Mouse (Mus musculus) cerebellum, adult 2 months (tissue): ENCODE data around the gene Ankrd35. TPM values are rescaled to one million over a fixed set of nuclear protein-coding genes. Genes with fewer than 3 reads are reported as not detected.

Experiments used
- DNase-seq, 2 experiments: peaks; one replicate each; pipeline ENCODE4 v3.0.0; 2021
- H3K27ac ChIP-seq: fragments of 200-500 bp; 2 replicates; pipeline ENCODE4 v1.5.1; 2012; ENCODE audit warnings: low read length, control low read depth, inconsistent platforms; ENCODE audit not compliant: insufficient read depth
- H3K27me3 ChIP-seq: fragments of 200-500 bp; 2 replicates; pipeline ENCODE4 v1.6.1; 2012; ENCODE audit warnings: inconsistent platforms, mild to moderate bottlenecking, low read length, moderate library complexity; ENCODE audit not compliant: control insufficient read depth, insufficient read depth
- H3K4me1 ChIP-seq: fragments of 200-500 bp; 2 replicates; pipeline ENCODE4 v1.6.1; 2011; ENCODE audit warnings: low read length; ENCODE audit not compliant: control insufficient read depth, insufficient read depth
- H3K4me3 ChIP-seq: fragments of 200-500 bp; replicated peaks from 2 replicates; pipeline ENCODE3; 2011; ENCODE audit warnings: mild to moderate bottlenecking, low read depth, low read length, control low read depth; ENCODE audit not compliant: insufficient read depth
- CTCF ChIP-seq: fragments of 200-500 bp; IDR thresholded peaks from 2 replicates; pipeline ENCODE4 v1.5.1; 2011; ENCODE audit warnings: low read depth, mild to moderate bottlenecking, control low read depth, low read length, moderate library complexity, borderline replicate concordance; ENCODE audit not compliant: insufficient read depth
- POLR2A ChIP-seq: fragments of 200-500 bp; IDR thresholded peaks from 2 replicates; pipeline ENCODE4 v1.6.1; 2011; ENCODE audit warnings: low read length, control low read depth, borderline replicate concordance; ENCODE audit not compliant: insufficient read depth
- WGBS: fragments of 180-500 bp; shearing (Covaris S2); methylation state at CpG from one replicate; pipeline ENCODE4 v1.1.7; 2018; 5-methylcytosine and 5-hydroxymethylcytosine counted together
- polyA plus RNA-seq: library from polyadenylated mRNA; depleted of rRNA; stranded (reverse); fragments of >200 nt; gene quantifications from 2 replicates; pipeline ENCODE4 v1.2.3, GENCODE M21; 2012; rRNA removed

Gene Ankrd35
- 9.4 and 11.6 TPM in 2 replicates for polyA plus RNA-seq

GRCm38 (mm10) chr3:96669727-96670468 lies at the start of gene Ankrd35:
TSS of gene Ankrd35 (plus strand) at chr3:96670131.
- WGBS: 5% methylated on average over 35 of the region's 35 CpGs

DNA sequence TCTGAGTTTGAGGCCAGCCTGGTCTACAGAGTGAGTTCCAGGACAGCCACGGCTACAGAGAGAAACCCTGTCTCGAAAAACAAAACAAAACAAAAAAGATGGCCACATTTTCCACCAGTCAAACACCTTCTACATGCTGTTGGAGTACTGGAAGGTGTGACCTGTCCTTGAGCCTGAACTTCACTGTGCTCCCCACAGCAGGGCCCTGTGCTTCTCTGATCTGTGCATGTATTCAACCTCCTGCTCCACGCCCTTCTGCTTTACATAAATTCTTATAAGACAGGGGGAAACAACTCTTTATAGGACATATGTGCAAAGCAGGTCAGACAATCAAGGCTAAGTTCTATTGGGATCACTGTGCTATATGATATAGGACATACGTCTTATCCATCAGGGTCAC lies 46.7 kb upstream of the Ankrd35 start:
- no peak for TF ChIP-seq POLR2A
- no peak for TF ChIP-seq CTCF
- H3K27ac ChIP-seq: no peak overlapping the region

More at GRCm38 (mm10) chr3:96669727-96670468, at the start of gene Ankrd35:
- H3K4me1 ChIP-seq: no peaks in the 10 kb centered on the region
- peak; percentile 82 to 86 for DNase-seq
- H3K27ac ChIP-seq: no peak within 1 kb of the TSS
- H3K4me3 ChIP-seq: peak within 1 kb of the TSS; percentile 68
- H3K27me3 ChIP-seq: no peaks in the 10 kb centered on the region
- TF ChIP-seq CTCF (no peak), POLR2A (peak; percentile 13; the same call in 1 of the 2 replicates)

DNA sequence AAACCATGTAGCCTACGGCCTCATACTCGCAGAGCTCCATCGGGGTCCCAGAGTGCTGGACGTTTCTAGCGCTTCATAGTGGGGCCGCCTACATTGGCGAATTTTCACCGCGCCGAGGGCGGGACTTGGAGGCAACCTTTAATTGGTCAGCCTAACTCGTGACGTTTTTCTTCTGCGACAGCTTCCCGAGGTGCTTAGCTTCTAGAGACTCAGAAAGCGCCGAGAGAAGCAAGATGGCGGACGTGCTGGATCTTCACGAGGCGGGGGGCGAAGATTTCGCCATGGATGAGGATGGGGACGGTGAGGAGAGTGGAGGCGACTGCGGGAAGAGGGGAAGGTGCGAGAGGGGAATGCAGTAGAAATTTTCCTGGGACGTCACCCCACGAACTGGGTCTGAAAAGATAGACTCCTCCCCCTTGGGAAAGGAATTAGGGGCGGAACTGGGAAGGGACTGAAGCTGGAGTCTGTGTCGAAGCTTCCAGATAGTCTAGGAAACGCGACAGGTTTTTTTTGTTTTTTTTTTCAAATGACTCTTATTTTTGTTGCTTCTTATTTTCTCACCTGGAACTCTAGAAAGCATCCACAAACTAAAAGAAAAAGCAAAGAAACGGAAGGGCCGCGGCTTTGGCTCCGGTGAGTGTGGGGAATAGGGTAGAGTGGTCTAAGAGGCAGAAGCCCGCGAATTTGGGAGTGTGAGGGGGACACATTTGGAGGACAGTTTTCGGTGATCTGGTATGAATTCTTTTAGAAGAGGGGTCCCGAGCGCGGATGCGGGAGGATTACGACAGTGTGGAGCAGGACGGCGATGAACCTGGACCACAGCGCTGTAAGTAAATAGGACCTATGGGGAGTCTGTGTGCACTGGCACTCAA lies 40.0 kb upstream of the Ankrd35 start, which contains the start of gene Rbm8a:
Rbm8a (plus strand) TSS at position 205 of the 872 bp plus-strand sequence.
- Histone ChIP-seq H3K27me3 (no peaks in the 10 kb centered on the region), H3K4me1 (no peaks in the 10 kb centered on the region; the same call in 1 of the 2 replicates), H3K27ac (peak within 1 kb of the TSS; percentile 45), H3K4me3 (peak within 1 kb of the TSS; percentile 69)
- TF ChIP-seq POLR2A (peak; percentile 97), CTCF (no peak)
- peak; percentile 97 for DNase-seq
- WGBS: under 1% methylated on average over 48 of the region's 48 CpGs

More for the DNA sequence above, 46.7 kb upstream of the Ankrd35 start:
- H3K4me3 ChIP-seq: no peak overlapping the region
- H3K4me1 ChIP-seq: no peaks in the 10 kb centered on the region
- no peaks in the 10 kb centered on the region for H3K27me3 ChIP-seq
- WGBS: 88% methylated on average over 4 of the region's 4 CpGs
- no peak for DNase-seq

GRCm38 (mm10) chr3:96632058-96632457 lies 37.9 kb upstream of the Ankrd35 start:
- Histone ChIP-seq H3K4me3 (no peak overlapping the region), H3K4me1 (peaks cover 7% of the 10 kb centered on the region), H3K27ac (no peak overlapping the region), H3K27me3 (no peaks in the 10 kb centered on the region)
- no peak for DNase-seq
- no peak for TF ChIP-seq CTCF
- TF ChIP-seq POLR2A: no peak

DNA sequence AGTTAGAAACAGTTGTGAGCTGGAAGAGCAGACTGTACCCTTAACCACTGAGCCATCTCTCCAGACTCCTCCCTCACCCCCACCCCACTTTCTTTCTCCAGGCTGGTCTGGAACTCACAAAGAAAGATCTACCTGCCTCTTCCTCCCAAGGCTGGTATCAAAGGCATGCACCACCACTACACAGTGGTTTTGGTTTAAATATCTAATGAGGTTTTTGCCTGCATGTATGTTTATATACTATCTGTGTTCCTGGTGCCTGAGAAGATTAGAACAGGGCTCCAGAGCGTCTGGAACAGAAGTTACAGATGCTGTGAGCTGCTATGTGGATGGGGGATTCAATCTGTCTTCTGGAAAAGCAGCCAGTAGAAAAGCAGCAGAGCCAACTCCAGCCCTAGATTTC lies 35.9 kb upstream of the Ankrd35 start:
- Histone ChIP-seq H3K4me1 (peaks cover 7% of the 10 kb centered on the region), H3K27me3 (no peaks in the 10 kb centered on the region), H3K4me3 (no peak overlapping the region), H3K27ac (no peak overlapping the region)
- 79% methylated on average over 1 of the region's 1 CpGs for WGBS
- TF ChIP-seq POLR2A: no peak
- TF ChIP-seq CTCF: no peak
- DNase-seq: no peak

DNA sequence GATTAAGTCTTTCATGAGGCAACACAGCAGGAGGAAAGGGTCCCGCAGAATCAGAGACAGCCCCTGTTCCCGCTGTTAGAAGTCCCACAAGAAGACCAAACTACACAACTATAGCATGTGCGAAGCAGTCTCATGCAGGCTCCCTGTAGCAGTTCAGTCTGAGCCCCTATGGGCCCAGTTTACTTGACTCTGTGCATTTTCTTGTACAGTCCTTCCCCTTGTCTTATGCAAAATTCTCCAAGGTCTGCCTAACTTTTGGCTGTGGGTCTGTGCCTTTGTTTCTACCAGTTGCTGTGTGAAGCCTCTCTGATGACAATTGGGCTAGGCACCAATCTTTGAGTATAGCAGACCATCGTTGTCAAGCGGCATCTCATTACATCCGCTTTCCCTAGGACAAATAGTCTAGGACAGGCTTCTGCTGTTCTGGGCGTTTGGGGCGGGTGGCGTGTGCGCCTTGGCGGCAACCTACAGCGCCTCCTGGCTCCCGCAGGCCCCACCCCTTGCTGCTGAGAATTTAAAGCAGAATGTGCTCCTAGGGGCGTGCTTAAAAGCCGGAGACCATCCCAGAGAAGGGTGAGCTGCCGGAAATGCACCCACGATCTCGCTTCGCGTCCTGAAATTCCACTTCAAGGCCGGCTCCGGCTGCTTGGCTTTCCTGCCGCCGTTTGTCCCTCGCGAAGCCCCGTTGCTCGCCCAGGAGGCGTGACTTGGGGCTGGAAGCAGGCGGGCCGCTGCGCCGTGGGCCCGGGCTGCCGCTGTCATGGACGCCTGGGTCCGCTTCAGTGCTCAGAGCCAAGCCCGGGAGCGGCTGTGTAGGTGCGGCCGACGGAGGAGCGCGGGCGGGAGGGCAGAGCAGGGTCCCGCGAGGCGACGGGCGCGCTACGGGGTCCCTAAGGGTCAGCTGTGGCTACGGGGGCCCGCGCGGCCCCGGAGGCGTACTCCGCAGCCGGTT lies 34.7 kb upstream of the Ankrd35 start, which contains the start of the genes Pex11b and Gm42957:
Pex11b (plus strand) TSS at position 449 of the 952 bp plus-strand sequence.
Gm42957 (plus strand) TSS at position 547 of the 952 bp plus-strand sequence.
- 2% methylated on average over 60 of the region's 60 CpGs for WGBS
- Histone ChIP-seq H3K27me3 (no peaks in the 10 kb centered on the region), H3K4me3 (peak within 1 kb of the TSS; percentile 87), H3K4me1 (peaks cover 7% of the 10 kb centered on the region), H3K27ac (peak within 1 kb of the TSS; percentile 30)
- TF ChIP-seq POLR2A: peak; percentile 68; the same call in 1 of the 2 replicates
- no peak for TF ChIP-seq CTCF
- peak; percentile 88 to 91 for DNase-seq

DNA sequence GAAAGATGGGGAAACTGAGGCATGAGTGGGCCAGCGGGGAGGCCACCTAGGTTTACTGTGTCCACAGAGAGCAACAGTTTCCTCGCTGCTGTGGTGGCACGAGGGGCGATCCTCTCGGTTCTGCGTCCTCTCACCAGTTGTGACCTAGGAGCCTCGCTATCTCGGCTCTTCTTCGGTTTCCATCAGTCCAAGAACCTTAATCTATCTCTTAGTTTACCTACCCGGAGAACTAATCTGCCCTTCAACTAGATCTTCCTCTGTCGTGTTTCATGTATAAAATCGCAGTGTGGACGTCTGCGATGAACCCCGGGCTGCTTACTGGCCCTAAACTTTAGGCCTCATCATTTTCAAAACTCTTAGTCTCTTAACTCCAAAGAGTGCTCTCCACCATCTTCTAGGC lies 34.0 kb upstream of the Ankrd35 start:
- TF ChIP-seq CTCF (no peak), POLR2A (no peak)
- peak overlapping the region; percentile 30 for H3K27ac ChIP-seq
- 5% methylated on average over 15 of the region's 15 CpGs for WGBS
- H3K4me3 ChIP-seq: peak overlapping the region; percentile 87
- no peaks in the 10 kb centered on the region for H3K27me3 ChIP-seq
- H3K4me1 ChIP-seq: peaks cover 7% of the 10 kb centered on the region
- DNase-seq: no peak
